Mouse (Mus musculus): Measurements from ENCODE around the gene Nup85. TPM values are rescaled to one million over a fixed set of nuclear protein-coding genes. Genes with fewer than 3 reads are reported as not detected.
A peak's percentile ranks its signal among the peaks of the same experiment; 100 is the strongest.

Nup85 gene
- total RNA-seq, 2 experiments from 2014 or later, result 27.0 to 28.1 TPM

GRCm38 (mm10) chr11:115629734-115630531 lies 65.7 kb downstream of the Nup85 start:
- intact Hi-C loops (cut with DNase I), result loop anchor here (2.0 kb wide), 1 partner anchor 185 kb away; the partner anchor contains the start of gene Tsen54
- DNase-seq, result no peak

GRCm38 (mm10) chr11:115630532-115631504 lies 66.6 kb downstream of the Nup85 start:
- DNase-seq, result peak; percentile 42
- intact Hi-C loops (cut with DNase I), result loop anchor here (2.0 kb wide), 1 partner anchor 184 kb away; the partner anchor contains the start of gene Tsen54

GRCm38 (mm10) chr11:115631505-115631890 lies 67.3 kb downstream of the Nup85 start:
- intact Hi-C loops (cut with DNase I), result loop anchor here (2.0 kb wide), 1 partner anchor 183 kb away; the partner anchor contains the start of gene Tsen54
- DNase-seq, result peak; percentile 49 to 68

- no peak for DNase-seq
Observed at GRCm38 (mm10) chr11:115632247-115632646, 68.0 kb downstream of the Nup85 start.

GRCm38 (mm10) chr11:115632862-115633261 lies 68.6 kb downstream of the Nup85 start:
- no peak for DNase-seq
- intact Hi-C loops (cut with DNase I), result no loop called here

More at GRCm38 (mm10) chr11:115632247-115632646, 68.0 kb downstream of the Nup85 start:
- intact Hi-C loops (cut with DNase I), result no loop called here

Other genes with a start within 250 kb of the Nup85 start
- under 1 TPM; 0.07 to 0.12 TPM for gene Ush1g, start 242.4 kb upstream of the Nup85 start, total RNA-seq (2021)
- gene Otop3, start 229.7 kb upstream of the Nup85 start, total RNA-seq (2021), result not detected
- 1 to 10 TPM; 6.9 to 7.1 TPM for gene Hid1, start 196.7 kb upstream of the Nup85 start, total RNA-seq (2021)
- 10 to 100 TPM; 13.9 to 16.8 TPM for gene Cdr2l, start 182.5 kb upstream of the Nup85 start, total RNA-seq (2021)
- 100 to 1,000 TPM; 144 to 150 TPM for gene Mrpl58, start 160.7 kb upstream of the Nup85 start, total RNA-seq (2021)
- gene Atp5h, start 144.5 kb upstream of the Nup85 start, total RNA-seq (2021), result 1,000 to 10,000 TPM; 1,980 to 2,006 TPM
- 10 to 100 TPM; 22.7 to 26.7 TPM for gene Kctd2, start 144.3 kb upstream of the Nup85 start, total RNA-seq (2021)
- not detected for gene Trim80, start 123.9 kb upstream of the Nup85 start, total RNA-seq (2021)
- gene Slc16a5, start 102.0 kb upstream of the Nup85 start, total RNA-seq (2021), result under 1 TPM; 0.15 to 0.57 TPM
- gene Armc7, start 88.8 kb upstream of the Nup85 start, total RNA-seq (2021), result 1 to 10 TPM; 2.3 to 2.6 TPM
- 10 to 100 TPM; 24.6 to 26.7 TPM for gene Nt5c, start 72.6 kb upstream of the Nup85 start, total RNA-seq (2021)
- 100 to 1,000 TPM; 338 to 393 TPM for gene Jpt1, start 50.0 kb upstream of the Nup85 start, total RNA-seq (2021)
- gene Sumo2, start 28.2 kb upstream of the Nup85 start, total RNA-seq (2021), result 100 to 1,000 TPM; 217 to 251 TPM
- 10 to 100 TPM; 60.2 to 72.5 TPM for gene Mrps7, start 39.5 kb downstream of the Nup85 start, total RNA-seq (2021)
- 10 to 100 TPM; 17.9 to 21.0 TPM for gene Gga3, start 39.6 kb downstream of the Nup85 start, total RNA-seq (2021)
- 10 to 100 TPM; 37.6 to 38.8 TPM for gene Mif4gd, start 48.5 kb downstream of the Nup85 start, total RNA-seq (2021)
- 10 to 100 TPM; 40.3 to 41.1 TPM for gene Slc25a19, start 63.9 kb downstream of the Nup85 start, total RNA-seq (2021)
- gene Grb2, start 144.2 kb downstream of the Nup85 start, total RNA-seq (2021), result 100 to 1,000 TPM; 122 to 144 TPM
- gene Tmem94, start 201.0 kb downstream of the Nup85 start, total RNA-seq (2021), result 100 to 1,000 TPM; 106 to 116 TPM
- gene Caskin2, start 249.2 kb downstream of the Nup85 start, total RNA-seq (2021), result 10 to 100 TPM; 59.4 to 60.9 TPM

All from heart, postnatal 10 days (tissue).